Mouse (Mus musculus) cerebellum, adult 9-11 months (tissue): Measurements from ENCODE around the gene Slc12a8.

ENCODE experiments used
- DNase-seq: peaks from one replicate; pipeline ENCODE4 v3.0.0; 2022

Slc12a8 gene

DNA sequence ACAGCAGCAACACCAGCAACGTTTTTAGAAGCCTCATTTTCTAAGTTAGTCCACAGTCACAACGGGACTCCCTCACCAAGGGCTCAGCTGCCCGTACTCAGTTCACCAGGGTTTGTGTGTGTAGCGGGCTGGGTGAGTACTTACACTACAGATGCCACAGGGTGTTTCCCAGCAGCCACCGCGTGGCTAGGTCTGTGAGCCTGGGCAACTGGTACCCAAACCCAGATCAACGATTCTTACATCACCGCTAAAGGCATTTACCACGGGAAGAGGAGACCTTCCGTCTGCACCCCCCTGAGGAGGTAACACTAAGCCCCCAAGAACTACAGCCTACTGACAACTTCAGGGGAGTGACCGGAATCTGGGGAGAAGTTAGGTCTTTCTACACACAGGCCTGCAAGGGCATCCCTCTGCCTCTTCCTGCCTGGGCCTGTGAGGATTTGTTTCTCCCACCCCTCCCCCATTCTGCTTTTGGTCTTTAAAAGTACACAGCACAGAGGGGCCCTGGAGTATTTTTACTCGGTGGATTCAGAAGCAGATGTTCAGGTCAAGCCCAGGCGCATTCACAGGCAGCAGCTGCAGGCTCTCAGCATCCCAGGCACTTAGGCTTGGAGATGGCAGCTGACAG is 67.4 kb downstream of the Slc12a8 start:
- no peak for DNase-seq

- no peak for DNase-seq
Observed at GRCm38 (mm10) chr16:33585083-33585460, 67.9 kb downstream of the Slc12a8 start.

- no peak for DNase-seq
Observed at GRCm38 (mm10) chr16:33587283-33588127, 70.4 kb downstream of the Slc12a8 start.

- no peak for DNase-seq
Observed at GRCm38 (mm10) chr16:33588845-33589244, 71.7 kb downstream of the Slc12a8 start.

GRCm38 (mm10) chr16:33590438-33590837 is 73.3 kb downstream of the Slc12a8 start:
- no peak for DNase-seq

DNA sequence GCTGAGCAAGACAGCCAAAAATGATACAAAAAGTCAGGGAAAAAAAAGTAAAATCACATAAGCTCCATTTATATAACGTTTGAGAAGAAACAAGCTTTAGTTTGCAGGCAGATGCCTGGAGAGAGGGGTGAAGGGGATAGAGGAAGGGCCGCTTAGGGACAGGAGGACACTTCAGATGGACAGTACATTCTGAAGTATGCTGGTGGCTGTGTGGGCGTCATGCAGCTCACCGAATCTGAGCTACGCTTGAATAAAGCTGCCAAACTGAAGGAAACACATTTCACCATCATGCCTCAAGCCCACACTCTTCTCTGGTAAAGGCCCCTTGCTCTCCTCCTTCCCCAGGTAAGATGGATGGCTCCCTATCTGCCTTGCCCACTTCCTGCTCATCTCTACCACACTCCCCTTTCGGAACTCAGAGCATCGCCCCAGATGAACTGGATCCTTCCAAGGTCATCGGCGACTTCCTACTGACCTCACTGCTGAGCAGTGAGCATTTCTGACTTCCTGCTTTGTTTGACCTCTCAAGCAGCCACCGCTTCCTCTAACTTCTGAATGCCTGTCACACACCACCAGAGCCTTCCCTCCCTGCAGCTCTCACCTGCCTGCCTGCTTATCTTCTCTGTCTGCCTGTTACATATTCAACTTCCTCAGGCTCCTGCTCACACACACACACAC is 74.4 kb downstream of the Slc12a8 start:
- no peak for DNase-seq

GRCm38 (mm10) chr16:33592286-33592685 is 75.2 kb downstream of the Slc12a8 start:
- DNase-seq, result no peak

DNA sequence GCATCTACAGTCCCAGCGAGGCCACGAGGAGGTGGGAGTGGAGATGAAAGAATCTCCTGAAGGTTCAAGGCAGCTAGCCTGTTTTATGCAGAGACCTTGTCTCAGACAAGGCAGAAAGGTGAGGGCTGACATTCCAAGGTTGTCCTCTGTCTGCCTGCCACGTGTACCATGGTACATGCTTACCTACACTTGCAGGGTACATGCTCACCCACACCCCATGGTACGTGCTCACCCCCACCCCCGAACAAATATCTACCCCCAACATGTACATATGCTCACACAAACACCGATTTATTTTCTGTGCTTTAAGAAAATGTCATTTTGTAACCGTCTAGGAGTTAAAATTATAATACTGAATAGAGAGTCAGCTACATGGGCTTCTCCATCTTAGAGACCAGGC is 76.3 kb downstream of the Slc12a8 start:
- DNase-seq, result no peak

DNA sequence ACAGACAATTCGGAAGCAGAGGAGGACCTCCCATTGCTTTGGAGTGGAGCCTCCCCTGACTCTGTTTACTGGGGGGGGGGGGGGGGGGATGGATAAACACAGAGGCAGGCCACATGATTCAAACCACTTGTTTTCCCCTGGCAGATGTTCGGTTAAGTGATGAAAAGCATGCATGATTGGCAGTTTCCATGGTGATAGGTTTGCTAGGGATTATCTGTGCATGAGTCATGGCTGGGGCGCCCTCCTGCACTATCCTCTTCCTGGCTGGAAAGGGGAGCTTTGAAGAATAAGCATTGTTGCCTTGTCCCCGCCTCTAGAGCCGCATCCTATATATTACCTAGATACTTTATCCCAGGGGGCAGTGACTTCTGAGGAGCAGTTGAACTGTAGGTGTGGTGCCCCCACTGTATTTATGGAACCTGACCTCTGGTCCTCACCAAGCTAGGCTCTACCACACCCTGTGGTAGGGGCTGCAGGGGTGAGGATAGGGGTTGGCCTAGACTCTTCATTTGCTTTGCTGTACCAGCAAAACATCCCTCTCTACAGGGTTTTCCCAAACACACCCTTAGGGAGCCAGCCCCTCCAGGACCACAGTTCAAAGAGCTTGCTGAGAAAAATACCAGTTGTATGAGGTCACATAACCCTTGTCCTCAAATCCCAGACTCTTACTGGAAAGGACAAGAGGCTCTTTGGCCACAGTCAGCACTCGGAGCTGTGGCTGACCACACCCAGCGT is 77.1 kb downstream of the Slc12a8 start:
- DNase-seq, result no peak

DNA sequence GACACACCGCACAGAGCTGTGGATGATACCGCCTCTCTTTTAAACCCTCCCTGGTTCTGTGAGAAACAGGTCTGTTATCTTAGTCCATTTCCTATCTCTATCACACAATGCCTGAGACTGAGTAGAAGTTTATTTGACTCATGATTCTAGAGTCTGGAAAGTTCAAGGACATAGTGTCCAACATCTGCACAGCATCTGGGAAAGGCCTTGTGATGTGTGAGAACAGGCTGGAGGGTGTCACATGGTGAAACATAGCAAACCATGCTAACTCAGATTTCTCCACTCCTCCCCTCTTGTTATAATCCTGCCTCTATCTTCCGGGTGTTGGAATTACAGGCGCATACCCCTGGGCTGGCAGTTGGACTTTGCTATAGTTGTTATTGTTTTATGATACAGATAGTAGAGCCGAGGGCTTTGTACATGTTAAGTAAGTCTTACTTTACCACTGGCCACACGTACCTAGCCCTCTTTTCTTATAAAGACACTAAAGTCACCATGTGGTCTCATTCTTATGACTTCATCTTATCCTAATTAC is 78.2 kb downstream of the Slc12a8 start:
- DNase-seq, result no peak

DNA sequence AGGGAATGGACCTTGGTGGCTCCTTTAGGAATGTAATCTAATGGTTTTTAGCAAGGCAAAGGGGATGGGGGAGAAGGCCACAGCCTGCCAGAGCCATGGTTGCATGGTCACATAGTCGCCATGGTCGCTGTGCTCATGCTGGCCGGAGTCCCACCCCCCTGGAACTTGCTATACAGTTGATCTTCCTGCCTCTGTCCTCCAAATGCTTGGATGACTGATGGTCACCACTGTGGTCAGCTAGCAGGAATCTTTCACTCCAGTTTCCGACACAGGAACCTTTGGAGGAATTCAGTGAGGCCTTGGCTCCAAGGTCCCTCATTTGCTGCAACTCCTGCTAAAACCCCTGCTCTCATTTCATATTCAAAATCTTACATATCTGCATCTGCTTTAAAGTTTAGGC is 79.1 kb downstream of the Slc12a8 start:
- no peak for DNase-seq

- DNase-seq, result no peak
Observed at GRCm38 (mm10) chr16:33600216-33600615, 83.1 kb downstream of the Slc12a8 start.

DNA sequence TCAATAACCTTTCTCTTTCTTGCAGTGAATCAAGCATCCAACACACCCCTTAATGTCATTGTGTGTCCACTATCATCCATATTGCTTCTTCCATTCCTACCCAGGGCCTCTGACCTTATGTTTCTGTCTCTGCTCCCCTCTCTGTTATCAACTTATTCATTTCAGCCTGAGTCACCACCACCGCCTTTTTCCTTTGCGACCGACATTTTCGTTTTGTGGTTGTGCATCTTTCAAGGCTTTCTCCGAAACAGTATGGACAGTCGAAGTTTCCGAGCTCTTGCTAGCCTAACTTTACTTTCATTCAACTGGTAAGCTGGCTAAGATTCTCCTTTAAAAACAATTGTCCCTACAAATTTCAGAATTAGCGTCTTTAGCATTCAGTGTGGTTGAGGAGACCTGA is 84.2 kb downstream of the Slc12a8 start:
- no peak for DNase-seq

- no peak for DNase-seq
Observed at GRCm38 (mm10) chr16:33605647-33606596, 88.8 kb downstream of the Slc12a8 start.

GRCm38 (mm10) chr16:33606691-33607532 is 89.8 kb downstream of the Slc12a8 start:
- no peak for DNase-seq

DNA sequence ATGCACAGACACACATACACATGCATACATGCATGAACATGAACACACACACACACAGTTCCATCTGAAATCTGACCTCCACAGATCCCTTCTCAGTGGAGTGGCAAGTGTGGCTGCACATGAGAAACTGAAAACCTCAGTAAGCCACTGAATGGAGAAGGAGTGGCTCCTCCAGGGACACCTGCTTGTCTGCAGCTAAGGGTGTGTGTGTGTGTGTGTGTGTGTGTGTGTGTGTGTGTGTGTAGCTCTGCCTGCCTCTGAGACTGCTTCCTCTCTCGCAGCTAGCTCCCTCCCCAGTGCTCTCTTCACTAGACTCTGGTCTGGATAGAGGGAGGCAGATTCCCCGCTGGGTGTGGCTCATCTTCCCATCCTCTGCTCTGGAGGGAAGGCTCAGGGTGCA is 92.4 kb downstream of the Slc12a8 start:
- DNase-seq, result no peak

GRCm38 (mm10) chr16:33610466-33610865 is 93.3 kb downstream of the Slc12a8 start:
- no peak for DNase-seq

DNA sequence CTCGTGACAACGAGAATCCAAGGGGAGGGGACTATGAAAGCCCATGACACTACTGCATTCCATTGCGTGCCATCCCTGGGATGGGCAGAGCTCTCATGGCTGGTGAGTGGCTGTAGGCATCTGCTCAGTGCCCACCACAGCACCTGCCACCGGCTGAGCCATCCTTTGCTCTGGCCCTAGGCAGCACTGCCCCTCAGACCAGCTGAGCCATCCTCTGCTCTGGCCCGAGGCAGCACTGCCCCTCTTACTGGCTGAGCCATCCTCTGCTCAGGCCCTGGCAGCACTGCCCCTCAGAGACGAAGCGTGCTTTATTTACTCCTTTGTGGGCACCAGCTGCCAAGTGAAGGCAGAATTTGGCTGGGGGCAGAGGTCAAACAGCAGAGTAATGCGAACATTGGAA is 94.2 kb downstream of the Slc12a8 start:
- no peak for DNase-seq

DNA sequence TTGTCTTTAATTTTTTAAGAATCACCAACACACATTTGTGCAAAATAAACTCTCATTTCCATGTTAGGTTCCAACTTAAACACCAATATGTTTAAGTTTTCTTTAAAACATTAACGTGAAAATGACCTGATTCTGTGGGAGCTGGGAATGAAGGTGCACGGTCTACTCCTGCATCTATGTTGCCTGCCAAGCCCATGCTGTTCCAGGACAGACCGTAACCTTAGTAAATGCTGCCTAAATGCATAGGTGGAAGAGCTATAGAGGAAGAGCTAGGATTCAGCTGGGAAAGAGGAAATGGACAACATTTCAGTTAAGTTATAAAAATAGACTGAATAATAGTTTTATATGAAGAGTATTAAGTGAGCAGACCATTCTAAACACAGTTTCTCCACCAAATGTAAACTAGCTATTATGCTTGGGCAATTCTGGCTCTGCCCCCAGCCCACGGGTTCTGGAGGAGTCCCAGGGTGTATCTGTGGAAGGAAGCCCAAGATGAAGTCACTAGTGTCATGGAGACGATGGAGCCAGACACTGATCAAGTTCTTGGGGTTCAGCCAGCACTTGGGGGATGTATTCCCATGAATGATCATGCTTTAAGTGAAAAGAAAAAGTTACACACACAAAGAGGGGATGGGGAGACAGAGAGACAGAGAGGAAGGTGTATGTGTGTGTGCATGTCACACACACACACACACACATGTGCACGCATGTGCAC is 95.1 kb downstream of the Slc12a8 start:
- peak; percentile 58 for DNase-seq

DNA sequence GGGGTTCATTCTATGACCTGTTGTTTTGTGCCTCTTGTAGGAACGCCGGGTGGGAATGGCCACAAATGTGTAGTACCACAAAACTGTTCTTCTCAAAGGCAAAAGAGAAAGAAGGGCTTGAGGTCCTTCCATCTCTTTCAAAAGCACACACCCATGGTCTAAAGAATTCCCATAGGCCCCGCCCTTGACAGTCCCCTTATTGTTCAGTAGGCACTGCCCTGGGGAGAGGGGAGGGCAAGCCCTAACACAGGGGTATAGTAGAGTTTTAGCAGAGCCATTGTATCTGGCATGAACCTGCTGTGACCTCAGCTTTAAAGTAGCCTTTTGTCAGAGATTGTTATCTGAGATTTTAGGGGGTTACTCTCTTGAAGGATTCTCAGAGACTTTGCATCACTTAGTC is 98.9 kb downstream of the Slc12a8 start:
- no peak for DNase-seq
